Mouse (Mus musculus): Measurements from ENCODE around the gene Guf1. TPM values are rescaled to one million over a fixed set of nuclear protein-coding genes. Genes with fewer than 3 reads are reported as not detected.

Gene Guf1
- 10 to 100 TPM; 21.3 to 24.1 TPM for total RNA-seq (2021)
- long read RNA-seq, experiment 1, full-length matches to known transcripts, result 19 of 25 reads
- long read RNA-seq, experiment 1, partial matches to known transcripts, result 1 of 25 reads
- long read RNA-seq, experiment 1, other reads (novel, unspliced or antisense), result 5 of 25 reads
- long read RNA-seq, experiment 2, transcript Guf1-207 (15 exons, 3,091 nt), result minor isoform, 7 of 28 reads
- long read RNA-seq, experiment 2, transcript Guf1-202 (17 exons, 3,433 nt), result major isoform, 12 of 28 reads
- long read RNA-seq, experiment 2, partial matches to known transcripts, result 0 of 28 reads
- long read RNA-seq, experiment 2, other reads (novel, unspliced or antisense), result 6 of 28 reads

- DNase-seq (ENCODE audit: extremely low spot score in 1 of 2, low spot score in 2 of 2), result peak; percentile 95 to 98
- intact Hi-C loops (cut with DNase I), result no loop called here
- no peak; the same call in 1 of the 2 replicates for TF ChIP-seq CTCF (IDR thresholded peaks at IDR 0.05)
- peak within 1 kb of the TSS; percentile 73 for H3K4me3 ChIP-seq
- H3K27ac ChIP-seq, result peak within 1 kb of the TSS; percentile 94
These were observed at the start of gene Guf1 for GRCm38 (mm10) chr5:69556628-69557403. Gene Guf1, plus strand, starts transcription at chr5:69556923.

GRCm38 (mm10) chr5:69507045-69507444, 49.7 kb upstream of the Guf1 start:
- no peak for TF ChIP-seq CTCF (IDR thresholded peaks at IDR 0.05)
- DNase-seq (ENCODE audit: extremely low spot score in 1 of 2, low spot score in 2 of 2), result no peak
- intact Hi-C loops (cut with DNase I), result no loop called here
- Histone ChIP-seq H3K4me3 (no peak overlapping the region), H3K27ac (no peak overlapping the region)

- no peak for TF ChIP-seq CTCF (IDR thresholded peaks at IDR 0.05)
- intact Hi-C loops (cut with DNase I), result no loop called here
These were observed 45.1 kb upstream of the Guf1 start for GRCm38 (mm10) chr5:69511631-69512030.

GRCm38 (mm10) chr5:69512203-69512602, 44.5 kb upstream of the Guf1 start:
- DNase-seq (ENCODE audit: extremely low spot score in 1 of 2, low spot score in 2 of 2), result no peak
- H3K4me3 ChIP-seq, result no peak overlapping the region
- no peak overlapping the region for H3K27ac ChIP-seq
- intact Hi-C loops (cut with DNase I), result no loop called here
- no peak for TF ChIP-seq CTCF (IDR thresholded peaks at IDR 0.05)

More at GRCm38 (mm10) chr5:69511631-69512030, 45.1 kb upstream of the Guf1 start:
- Histone ChIP-seq H3K4me3 (no peak overlapping the region), H3K27ac (no peak overlapping the region)
- DNase-seq (ENCODE audit: extremely low spot score in 1 of 2, low spot score in 2 of 2), result no peak

GRCm38 (mm10) chr5:69520661-69521278, 36.0 kb upstream of the Guf1 start:
- peak; percentile 77 for TF ChIP-seq CTCF (IDR thresholded peaks at IDR 0.05)
- Histone ChIP-seq H3K27ac (no peak overlapping the region), H3K4me3 (no peak overlapping the region)
- intact Hi-C loops (cut with DNase I), result loop anchor here (1.0 to 5.0 kb wide), 2 partner anchors 1268 to 1768 kb away; no protein-coding TSS in a partner anchor
- peak; percentile 51 to 68 for DNase-seq (ENCODE audit: extremely low spot score in 1 of 2, low spot score in 2 of 2)

- Histone ChIP-seq H3K4me3 (no peak overlapping the region), H3K27ac (no peak overlapping the region)
- no peak for DNase-seq (ENCODE audit: extremely low spot score in 1 of 2, low spot score in 2 of 2)
- TF ChIP-seq CTCF (IDR thresholded peaks at IDR 0.05), result no peak
- intact Hi-C loops (cut with DNase I), result loop anchor here (5.0 kb wide), 1 partner anchor 1770 kb away; no protein-coding TSS in a partner anchor
These were observed 34.7 kb upstream of the Guf1 start for GRCm38 (mm10) chr5:69522064-69522463.

GRCm38 (mm10) chr5:69523944-69524343, 32.8 kb upstream of the Guf1 start:
- Histone ChIP-seq H3K4me3 (no peak overlapping the region), H3K27ac (no peak overlapping the region)
- peak; percentile 50 for TF ChIP-seq CTCF (IDR thresholded peaks at IDR 0.05)
- intact Hi-C loops (cut with DNase I), result loop anchor here (5.0 kb wide), 1 partner anchor 1772 kb away; no protein-coding TSS in a partner anchor
- DNase-seq (ENCODE audit: extremely low spot score in 1 of 2, low spot score in 2 of 2), result no peak

GRCm38 (mm10) chr5:69541680-69542079, 15.0 kb upstream of the Guf1 start:
- no peak for DNase-seq (ENCODE audit: extremely low spot score in 1 of 2, low spot score in 2 of 2)
- intact Hi-C loops (cut with DNase I), result no loop called here
- no peak for TF ChIP-seq CTCF (IDR thresholded peaks at IDR 0.05)

GRCm38 (mm10) chr5:69542489-69542888, 14.2 kb upstream of the Guf1 start, which contains the start of gene Yipf7:
Gene Yipf7, minus strand, starts transcription at chr5:69542648.
- H3K4me3 ChIP-seq, result no peak within 1 kb of the TSS
- no peak for DNase-seq (ENCODE audit: extremely low spot score in 1 of 2, low spot score in 2 of 2)
- H3K27ac ChIP-seq, result no peak within 1 kb of the TSS
- intact Hi-C loops (cut with DNase I), result no loop called here
- no peak for TF ChIP-seq CTCF (IDR thresholded peaks at IDR 0.05)

More at GRCm38 (mm10) chr5:69541680-69542079, 15.0 kb upstream of the Guf1 start:
- Histone ChIP-seq H3K4me3 (no peak overlapping the region), H3K27ac (no peak overlapping the region)

- TF ChIP-seq CTCF (IDR thresholded peaks at IDR 0.05), result no peak
- Histone ChIP-seq H3K4me3 (peak overlapping the region; percentile 73), H3K27ac (peak overlapping the region; percentile 94)
- DNase-seq (ENCODE audit: extremely low spot score in 1 of 2, low spot score in 2 of 2), result no peak
- intact Hi-C loops (cut with DNase I), result no loop called here
These were observed 747 bp downstream of the Guf1 start for GRCm38 (mm10) chr5:69557404-69557935.

All from left cerebral cortex, adult 2 months (tissue).